Mouse (Mus musculus) layer of hippocampus, adult 9-10 months (tissue): ENCODE results near the gene Tssk3.
"Not testable (repeated sequence)": the region's sequence is repeated elsewhere in the genome, so short reads cannot be mapped to it uniquely, and the experiment has no call there.

ENCODE experiments used
- DNase-seq: peaks from one replicate; pipeline ENCODE4 v3.0.0; 2022; ENCODE audit warnings: low spot score

Gene Tssk3

DNA sequence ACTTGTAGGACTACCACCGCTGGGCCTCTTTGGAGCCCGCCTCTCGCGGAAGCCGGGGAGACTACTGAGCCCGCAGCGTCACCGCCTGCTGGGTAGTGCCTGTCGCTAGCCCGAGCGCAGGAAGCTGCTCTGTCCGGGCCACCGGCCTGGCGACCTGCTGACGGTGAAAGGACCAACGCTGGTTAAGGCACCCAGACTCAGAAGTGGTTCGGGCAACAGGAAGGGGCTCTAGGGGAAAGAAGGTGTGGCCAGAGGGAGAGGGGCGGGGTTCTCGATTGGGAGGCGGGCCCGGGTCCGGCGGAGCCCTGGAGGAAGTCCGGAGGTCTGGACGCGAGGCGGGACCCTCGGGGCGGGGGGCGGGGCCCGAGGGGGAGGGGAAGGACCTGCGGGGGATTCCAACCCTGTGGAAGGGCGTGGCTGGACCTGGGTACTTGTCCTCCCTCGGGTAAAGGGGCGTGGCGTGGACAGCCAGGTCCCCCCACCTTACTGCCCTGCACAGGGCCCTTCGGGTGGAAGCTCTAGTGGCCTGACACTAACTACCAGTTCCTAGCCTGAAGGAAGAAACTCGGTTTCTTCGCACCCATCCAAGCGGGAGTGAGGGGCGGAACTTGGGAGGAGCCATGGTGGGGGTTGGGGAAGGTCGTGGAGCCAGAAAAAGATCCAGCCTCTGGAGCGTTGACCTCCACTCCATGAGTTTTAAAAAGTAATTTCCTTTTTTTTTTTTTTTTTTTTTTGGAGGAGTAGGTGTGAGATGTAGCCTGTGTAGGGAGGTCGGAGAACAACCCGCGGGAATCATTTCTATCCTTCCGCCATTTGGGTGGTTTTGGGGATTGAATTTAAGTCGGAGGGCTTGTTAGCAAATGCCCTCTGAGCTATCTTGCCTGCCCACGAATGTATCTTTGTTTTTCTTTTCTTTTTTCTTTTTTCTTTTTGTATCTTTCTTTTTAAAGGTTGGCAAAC, 10.1 kb upstream of the Tssk3 start:
- no peak for DNase-seq

DNA sequence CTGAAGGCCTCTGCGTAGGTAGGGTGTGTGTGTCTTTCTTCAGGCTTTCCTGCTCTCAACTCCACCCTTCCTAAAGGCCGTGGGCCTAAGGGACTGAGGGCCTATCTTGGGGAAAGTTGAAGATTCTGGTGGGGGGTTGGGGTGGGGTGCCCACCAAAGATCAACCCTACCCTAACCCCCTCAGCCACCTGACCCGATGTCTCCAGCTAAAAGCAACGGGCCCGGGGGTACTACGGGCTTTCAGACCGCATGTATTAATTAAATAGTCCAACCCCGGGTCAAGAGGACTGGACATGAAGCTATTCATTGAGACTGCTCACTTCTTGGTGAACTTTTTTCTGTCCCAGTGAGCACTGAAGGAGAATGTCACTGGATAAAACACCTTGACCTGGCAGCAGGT, 9.2 kb upstream of the Tssk3 start:
- DNase-seq = no peak

DNA sequence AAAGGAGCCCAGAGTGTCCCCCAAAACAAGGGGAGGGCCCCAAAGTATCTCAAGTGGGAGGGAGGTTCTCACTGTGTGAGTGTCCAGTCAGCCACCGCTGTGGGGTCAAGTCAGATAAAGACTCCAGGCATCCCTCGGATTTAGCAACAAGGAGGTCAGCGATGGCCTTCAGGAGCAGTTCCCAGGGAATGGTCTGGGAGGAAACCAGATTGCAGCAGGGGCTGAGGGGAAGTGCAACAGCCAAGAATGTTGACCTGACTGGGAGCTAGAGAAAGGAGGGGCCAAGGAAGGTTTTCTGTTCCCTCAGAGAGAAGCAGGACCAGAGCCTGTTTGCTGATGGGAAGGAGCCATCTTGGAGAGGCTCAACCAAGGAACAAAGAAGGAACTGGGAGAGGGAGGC, 8.1 kb upstream of the Tssk3 start:
- DNase-seq = no peak

DNA sequence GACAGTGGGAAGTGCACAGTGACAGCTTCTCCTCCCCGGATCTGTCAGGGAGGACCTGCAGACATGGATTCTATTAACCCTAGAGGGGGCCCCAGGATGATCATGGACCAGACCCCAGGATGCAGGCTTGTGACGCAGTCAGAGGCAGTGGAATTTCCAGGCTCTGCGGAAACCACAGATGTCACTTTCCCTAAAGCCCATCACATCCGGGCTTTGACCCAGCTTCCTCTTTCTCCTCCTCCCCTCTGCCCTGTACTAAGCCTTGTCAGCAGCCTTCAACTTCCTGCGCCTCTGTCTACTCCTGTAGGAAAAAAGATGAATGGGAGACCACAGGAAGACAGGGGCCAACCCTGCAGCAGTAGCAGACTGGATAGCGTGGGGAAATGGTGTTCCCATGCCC, 5.8 kb upstream of the Tssk3 start:
- no peak for DNase-seq

DNA sequence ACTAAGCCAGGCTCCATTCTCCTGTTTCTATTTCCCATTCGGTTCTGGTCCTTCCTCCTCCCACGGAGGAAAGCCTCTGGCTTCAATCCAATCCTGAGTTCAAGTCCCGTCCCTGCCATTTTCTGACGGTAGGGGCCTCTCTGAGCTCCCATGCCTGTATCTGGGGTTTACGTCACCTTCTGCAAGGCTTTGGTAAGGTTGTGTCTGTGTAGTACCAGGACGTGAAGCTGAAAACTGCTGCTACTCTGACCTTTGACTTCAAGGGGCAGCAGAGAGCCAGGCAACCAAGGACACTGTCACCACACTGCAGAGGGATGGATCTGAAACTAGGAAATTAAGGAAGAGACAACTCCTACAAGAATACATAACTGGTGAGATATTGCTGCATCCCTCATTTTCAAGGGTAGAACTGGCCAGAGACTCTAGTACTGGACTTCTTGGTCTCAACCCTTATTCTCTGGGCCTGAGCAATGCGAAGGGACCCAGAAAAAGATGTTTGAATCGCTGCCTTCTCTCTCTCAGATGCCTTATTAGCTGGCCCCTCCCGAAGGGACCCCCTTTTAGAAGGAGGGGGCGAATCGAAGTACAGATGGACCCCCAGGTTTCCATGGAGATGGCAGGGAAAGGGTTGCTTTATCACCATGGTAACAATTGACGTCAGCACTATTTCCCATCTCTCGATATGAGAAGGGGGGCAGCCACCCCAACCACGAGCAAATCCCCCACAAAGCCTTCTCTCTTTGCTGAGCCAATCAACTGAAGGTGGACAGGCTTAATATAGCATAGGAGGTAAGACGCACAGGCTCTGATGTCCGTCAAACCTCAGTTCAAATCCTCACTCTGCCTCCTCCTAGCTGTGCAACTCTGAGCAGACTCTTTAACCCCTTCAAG, 5.1 kb upstream of the Tssk3 start:
- no peak for DNase-seq

DNA sequence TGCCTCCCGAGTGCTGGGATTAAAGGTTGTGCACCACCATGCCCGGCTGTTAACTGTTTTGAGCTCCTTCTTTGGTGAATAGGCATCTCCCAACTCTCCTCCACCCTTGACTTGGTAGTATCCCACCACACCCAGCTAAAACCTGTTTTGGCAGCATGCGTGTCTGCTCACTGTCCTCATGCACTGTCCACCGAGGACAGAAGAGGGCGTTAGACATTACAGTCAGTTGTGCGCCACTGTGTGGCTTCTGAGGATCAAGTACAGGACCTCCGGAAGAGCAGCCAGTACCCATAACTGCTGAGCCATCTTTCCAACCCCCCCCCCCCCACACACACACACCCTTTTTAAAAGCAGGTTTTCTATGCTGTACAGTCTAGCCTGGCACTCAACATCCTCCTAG, 3.9 kb upstream of the Tssk3 start:
- no peak for DNase-seq

DNA sequence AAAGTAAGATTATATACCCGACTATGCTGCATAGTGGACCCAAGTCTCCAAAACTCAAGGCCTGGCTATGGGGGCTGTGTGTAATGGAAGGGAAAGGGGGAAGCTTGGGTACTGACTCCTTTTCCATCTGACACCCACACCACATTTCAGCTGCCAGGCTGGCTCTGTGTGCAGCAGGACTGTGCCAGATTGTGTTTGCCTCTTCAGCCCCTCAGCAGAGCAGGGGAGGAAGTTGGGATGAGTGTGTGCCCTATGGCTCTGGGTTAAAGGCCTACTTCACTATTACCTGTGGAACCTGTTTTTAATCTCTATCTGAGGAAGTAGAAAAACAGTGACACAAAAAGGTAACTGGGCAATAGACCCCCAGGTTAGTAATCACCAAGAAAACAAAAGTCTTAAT, 9.7 kb downstream of the Tssk3 start:
- DNase-seq = no peak

DNA sequence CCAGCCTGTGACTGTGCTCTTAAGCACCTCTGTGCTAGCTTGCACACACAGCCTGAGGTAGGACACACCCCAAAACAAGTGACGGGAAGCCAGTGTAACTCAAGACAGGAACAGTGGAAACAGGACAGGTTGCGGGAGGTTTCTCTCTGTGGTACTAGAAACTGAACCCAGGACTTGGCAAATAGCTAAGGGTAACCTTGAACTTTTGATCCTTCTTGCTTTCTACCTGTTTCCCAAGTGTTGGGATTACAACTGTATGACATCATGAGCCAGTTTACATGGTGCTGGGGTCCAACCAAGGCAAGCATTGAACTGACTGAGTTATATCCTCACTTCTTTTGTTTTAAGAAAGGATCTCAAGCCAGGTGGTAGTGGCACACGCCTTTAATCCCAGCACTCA, 11.0 kb downstream of the Tssk3 start:
- no peak for DNase-seq

DNA sequence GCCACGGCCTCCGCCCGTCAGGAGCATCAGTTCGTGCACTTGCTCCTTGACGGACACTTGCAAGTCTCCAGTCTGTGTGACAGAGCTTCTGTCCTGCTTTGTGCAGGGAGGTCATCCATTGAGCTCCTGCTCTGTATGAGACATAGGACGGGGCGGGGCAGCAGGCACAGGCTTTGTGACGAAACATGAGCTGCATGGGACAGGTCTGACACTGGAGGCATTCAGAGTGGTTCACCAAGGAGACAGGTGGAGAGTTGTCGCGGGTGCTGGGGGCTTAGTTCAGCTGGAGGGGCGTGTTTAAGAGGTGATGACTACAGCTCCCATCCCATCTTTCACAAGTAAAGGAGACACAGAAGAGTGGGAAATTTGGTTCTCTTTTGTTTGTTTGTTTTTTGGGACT, 14.8 kb downstream of the Tssk3 start:
- no peak for DNase-seq

DNA sequence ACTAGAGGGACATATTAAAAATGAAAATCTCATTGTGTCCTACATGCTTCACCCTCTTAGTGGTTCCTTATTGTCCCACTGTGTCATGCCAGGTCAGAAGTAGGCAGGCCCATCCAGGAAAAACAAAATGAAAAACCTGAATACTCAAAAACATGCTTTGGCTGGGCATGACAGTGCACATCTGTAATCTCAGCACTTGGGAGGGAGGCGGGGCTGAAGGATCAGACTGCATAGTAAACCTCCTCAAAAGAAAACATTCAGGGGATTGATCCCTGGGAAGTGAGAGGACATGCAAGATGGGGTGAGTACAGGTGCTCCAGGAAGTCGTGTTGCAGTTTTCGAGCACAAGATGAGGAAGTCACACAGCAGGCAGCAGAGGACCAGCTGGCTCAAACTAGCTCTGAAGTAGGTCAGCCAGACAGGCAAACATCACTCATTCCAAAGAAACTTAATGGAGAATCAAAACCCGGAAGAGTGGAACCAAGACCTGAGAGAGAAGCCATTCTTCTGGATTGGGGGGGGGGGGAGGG, 26.5 kb downstream of the Tssk3 start:
- no peak for DNase-seq

DNA sequence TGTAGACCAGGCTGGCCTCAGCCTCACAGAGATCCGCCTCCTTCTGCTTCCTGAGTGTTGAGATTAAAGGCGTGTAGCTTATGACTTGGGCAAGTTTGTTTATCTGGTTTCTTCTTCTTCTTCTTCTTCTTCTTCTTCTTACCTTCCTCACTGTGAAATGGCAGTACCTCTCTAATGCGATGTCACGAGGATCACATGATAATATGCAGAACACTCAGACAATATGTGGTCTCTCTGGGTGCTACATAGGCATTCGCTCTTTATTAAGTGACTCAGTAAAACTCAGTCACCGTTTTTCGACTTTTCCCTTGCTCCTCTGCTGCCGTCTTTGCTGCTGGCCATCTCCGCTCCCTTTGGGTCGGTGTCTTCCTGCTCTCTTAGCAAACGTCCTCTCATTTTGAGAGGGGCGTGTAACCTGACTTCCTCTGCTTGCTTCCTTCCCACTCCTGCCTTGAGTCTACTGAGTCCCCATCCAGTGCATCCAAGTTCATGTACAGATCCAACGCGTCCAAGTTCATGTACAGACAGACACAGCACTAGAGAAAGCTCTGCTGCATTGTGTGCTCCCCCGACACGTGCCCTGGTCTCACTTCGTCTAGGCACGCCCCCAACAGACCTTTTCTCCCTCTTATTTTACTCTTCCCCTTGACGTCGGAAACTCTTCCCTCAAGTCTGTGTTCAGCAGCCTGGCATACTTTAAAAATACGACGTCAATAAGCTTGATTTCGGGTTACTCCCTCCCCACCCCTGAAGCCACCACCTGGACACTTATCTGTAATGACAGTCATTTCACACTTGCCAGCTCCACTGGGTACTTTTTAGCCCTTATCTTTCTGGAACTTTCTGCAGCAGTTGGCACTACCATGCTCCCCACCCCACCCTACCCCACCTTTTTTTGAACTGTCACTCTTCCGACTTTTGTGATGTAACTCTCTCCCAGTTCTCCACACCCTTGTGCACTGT, 27.4 kb downstream of the Tssk3 start:
- no peak for DNase-seq

DNA sequence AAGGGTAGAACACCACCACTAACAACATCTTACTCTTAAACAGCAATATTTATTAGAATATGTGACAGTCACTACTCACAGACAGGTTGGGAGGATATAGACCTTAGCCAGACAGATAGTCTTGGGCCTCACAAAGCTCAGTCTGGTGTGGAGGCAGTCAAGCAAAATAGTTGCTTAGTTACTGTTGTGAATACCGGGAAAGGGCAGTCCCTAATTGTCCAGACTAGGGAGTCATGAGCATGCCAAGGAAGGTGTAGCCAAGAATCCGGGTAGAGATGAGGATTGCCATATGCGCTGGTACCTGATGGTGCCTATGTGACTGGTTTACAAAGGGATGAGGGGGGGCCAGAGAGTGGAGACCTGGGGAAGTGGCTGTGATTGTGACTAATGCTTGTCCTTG, 28.7 kb downstream of the Tssk3 start:
- DNase-seq = no peak

DNA sequence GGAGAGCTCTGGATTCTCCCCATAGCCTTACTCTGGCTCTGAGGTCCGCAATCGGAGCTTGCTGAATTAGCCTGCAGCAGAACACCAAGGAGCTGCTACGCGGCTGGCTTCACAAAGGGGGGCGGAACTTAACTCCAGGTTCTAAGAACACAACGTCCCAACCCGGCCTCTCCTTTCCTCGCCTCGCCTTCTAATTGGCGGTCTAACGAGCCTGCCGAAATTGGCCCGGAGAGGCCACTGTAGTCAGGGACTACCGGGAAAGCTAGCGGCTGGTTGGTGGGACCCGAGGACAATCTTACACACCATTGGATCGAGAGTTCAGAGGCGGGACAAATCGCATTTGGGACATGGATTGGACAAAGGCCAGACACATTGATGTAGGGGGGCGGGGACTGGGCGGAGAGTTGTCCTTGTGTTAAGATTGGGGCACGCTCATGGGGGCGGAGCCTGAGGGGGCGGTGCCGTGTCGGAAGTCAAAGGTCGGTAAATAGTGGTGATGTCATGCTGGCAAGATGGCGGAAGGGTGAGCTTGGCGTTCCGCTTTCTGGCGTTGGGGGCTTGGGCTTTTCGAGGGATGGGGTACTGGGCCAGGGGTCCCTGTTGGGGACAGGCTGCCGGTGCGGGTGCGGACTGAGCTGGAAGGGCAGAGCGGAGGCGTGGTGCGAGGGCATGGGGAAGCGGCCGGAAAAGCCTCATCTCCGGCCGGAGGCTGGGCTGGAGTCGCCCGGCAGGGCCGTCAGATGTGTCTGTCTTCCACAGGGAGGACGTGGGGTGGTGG, 29.4 kb downstream of the Tssk3 start, which contains the start of gene Bsdc1:
Gene Bsdc1, plus strand, starts transcription at position 399 of the 778 bp plus-strand sequence.
- DNase-seq = peak; percentile 100

DNA sequence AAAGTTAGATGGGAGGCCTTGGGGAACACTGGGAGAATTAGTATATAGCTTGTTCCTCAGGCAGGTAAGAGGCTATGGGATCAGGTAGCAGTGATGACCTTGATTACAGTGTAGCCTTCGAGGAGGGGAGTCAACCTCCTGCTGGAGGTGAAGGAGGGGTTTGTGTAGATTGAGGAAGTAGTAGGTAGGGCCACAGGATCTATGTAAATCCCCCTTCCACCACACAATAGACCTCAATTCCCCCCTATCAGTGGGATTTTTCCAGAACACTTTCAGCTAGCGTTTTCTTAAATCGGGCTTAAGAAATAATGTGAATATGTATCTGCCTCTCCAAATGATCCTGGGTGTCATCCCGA, 30.0 kb downstream of the Tssk3 start:
- no peak for DNase-seq

DNA sequence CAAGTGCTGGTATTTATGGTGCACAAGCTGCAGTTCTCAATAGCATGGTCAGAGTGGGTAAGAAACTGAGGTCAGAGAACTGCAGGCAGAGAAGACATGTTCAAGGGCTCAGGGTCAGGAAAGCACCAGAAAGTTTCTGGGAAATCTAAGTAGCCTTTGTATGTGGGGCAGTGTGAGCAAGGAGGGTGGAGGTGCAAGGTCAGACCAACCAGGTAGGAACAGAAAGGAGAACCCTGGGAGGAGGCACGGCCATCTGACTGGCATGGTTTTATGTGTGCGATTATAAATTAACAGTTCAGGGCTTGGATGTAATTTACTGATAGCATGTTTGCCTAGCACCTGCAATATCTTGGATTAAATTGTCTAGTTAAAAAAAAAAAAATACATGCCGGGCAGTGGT, 31.1 kb downstream of the Tssk3 start:
- no peak for DNase-seq

DNA sequence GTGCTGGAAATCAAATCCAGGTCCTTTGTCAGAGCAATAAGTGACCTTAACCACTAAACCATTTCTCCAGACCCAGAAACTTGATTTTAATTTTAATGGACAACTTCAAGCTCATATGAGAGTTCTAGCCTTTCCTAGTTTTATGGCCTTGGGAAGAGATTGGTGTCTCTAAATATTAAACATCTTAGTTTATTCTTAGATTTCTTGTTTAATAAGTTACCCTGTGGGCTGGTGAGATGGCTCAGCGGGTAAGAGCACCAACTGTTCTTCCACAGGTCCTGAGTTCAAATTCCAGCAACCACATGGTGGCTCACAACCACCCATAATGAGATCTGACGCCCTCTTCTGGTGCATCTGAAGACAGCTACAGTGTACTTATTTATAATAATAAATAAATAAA, 33.5 kb downstream of the Tssk3 start:
- not testable (repeated sequence) for DNase-seq

DNA sequence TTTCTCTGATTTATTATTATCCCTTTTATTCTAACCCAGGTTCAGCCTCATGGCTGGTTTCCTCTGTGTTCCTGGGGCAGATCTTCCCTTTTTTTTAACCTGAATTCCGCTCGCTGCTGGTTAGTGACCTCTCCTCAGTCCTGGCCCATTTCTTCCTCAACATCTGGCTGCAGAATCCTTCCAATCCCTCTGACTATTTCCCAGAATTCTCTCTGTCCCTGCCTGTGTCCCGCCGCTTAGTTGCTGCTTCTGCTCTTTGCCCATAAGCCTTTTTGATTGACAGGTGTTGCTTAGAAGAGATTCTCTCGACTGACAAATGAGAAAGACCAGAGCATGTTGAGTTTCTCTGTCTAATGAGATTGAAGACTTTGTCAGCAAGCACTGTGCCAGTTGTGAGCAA, 34.7 kb downstream of the Tssk3 start:
- DNase-seq = no peak

DNA sequence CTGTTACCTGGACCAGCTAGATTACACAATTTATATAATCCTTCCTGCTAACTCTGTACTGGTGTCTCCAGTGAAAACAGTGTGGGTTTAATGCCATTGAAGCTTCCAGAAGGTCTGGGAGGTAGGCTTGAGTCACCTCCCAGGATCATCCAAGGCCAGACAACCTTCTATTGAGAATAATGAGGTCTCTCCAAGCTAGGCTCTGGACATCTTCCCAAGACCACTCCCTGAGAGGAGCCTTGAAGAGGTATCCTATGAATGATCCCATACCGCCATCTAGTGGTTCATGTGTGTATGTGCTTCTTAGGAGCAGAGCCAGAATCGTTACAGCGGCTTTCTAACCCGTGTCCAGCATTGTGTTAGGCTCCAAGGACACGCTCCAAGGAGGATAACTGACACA, 35.6 kb downstream of the Tssk3 start:
- peak; percentile 75 for DNase-seq

DNA sequence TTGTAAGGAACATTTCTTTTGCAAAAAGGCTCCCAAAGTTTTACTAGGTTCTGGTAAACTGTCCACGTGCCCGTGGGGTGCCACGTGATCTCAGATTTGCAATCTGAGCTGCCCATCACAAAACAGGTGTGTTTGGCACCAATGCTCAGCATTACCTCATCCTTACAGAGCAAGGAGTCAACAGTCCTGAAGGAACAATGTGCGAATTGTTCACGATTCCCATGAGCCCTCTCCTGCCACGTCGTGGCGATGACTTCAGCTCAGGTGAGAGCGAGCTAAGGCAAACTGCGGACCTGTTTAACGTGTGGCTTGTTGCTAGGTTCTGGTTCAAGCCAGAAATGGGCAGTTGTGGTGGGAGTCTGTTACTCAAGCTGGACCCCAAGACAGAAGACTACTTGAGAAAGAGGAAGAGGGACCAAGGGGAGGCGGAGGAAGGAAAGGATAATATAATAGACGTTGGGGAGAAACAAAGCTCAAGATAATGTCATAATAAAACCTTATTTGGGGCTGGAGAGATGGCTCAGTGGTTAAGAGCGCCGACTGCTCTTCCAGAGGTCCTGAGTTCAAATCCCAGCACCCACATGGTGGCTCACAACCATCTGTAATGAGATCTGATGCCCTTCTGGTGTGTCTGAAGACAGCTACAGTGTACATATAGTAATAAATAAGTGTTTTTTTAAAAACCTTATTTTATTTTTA, 39.2 kb downstream of the Tssk3 start:
- DNase-seq = no peak

DNA sequence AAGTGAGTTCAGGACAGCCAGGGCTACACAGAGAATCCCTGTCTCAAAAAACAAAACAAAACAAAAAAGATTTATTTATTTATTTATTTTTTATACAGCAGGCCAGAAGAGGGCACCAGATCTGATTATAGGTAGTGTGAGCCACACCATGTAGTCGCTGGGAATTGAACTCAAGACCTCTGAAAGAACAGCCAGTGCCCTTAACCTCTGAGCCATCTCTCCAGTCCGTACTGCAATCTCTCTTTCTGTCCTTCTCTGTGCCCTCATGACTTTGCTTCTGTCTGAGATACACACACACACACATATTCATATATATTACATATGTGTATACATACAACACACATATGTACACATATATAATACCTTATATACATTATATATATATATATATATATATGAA, 40.0 kb downstream of the Tssk3 start:
- no peak for DNase-seq
